Mouse (Mus musculus): ENCODE measurements around the gene Avp.
"Not testable (repeated sequence)": the region's sequence is repeated elsewhere in the genome, so short reads cannot be mapped to it uniquely, and the experiment has no call there.

The Avp gene

GRCm38 (mm10) chr2:130582552-130582951 lies at the start of gene Avp:
TSS of gene Avp (minus strand) at chr2:130582554.
- no peak for DNase-seq (ENCODE audit: low read depth, low spot score)

GRCm38 (mm10) chr2:130629839-130630203 lies 47.5 kb upstream of the Avp start, which contains the start of the genes Fastkd5 and Ubox5:
TSS of gene Fastkd5 (minus strand) at chr2:130630027.
TSS of gene Ubox5 (minus strand) at chr2:130630038.
- peak; percentile 87 for DNase-seq (ENCODE audit: low read depth, low spot score)

- DNase-seq (ENCODE audit: low read depth, low spot score), result no peak
Observed at GRCm38 (mm10) chr2:130629080-130629838, 46.9 kb upstream of the Avp start.

DNA sequence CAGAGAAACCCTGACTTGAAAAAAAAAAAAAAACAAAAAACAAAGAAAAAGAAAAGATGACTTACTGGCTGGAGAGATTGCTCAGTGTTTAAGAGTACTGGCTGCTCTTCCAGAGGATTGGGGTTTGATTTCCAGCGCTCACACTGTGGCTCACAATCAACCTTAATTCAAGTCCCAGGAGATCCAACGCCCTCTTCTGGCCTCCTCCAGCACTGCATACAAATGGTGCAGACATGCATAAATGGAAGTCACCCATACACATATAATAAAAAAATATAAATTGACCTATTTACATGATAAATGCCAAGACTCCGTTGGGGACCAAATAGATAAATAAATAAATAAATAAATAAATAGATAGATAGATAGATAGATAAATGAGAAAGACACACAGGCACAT lies 46.1 kb upstream of the Avp start:
- DNase-seq (ENCODE audit: low read depth, low spot score), result no peak

DNA sequence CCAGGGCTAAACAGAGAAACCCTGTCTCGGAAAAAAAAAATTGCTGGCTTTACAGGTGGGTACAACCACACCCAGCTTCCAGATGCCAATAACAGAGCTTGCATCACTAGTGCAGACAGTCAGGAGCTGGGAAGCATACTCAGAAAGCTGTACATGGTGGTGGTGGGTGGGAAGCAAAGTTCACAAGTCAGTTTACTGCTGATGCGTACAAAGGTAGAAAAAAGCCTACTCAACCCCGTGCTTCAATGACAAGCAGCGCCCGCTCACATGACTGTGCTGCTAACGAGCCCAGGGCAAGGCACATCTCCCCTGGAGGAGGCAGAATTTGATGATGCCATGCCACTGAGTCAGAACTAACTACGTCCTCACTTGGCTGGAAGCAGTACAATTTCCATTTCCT lies 36.6 kb upstream of the Avp start:
- DNase-seq (ENCODE audit: low read depth, low spot score), result no peak

- DNase-seq (ENCODE audit: low read depth, low spot score), result no peak
Observed at GRCm38 (mm10) chr2:130613091-130613490, 30.7 kb upstream of the Avp start.

DNA sequence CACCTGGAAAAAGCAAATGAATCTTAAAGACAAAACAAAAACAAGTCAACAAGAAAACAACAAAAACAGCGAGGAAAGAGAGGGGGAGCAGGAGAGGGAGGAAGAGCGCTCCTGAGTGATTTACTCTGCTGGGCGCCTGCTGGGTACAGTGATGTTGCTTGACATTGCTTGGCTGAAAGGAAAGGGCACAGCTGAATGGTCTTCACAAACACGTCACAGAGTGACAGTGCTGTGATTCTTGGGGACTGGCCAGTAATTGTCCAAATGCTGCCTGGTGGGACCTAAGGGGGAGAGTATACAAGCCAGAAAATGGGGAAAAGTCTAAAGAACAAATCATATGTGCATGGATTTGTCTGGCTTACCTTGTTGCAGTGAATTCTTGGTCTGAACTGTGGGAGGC lies 19.8 kb upstream of the Avp start:
- DNase-seq (ENCODE audit: low read depth, low spot score), result no peak

- no peak for DNase-seq (ENCODE audit: low read depth, low spot score)
Observed at GRCm38 (mm10) chr2:130598399-130598798, 16.0 kb upstream of the Avp start.

GRCm38 (mm10) chr2:130597601-130598010 lies 15.3 kb upstream of the Avp start:
- DNase-seq (ENCODE audit: low read depth, low spot score), result peak; percentile 17

- no peak for DNase-seq (ENCODE audit: low read depth, low spot score)
Observed at GRCm38 (mm10) chr2:130595596-130595995, 13.2 kb upstream of the Avp start.

GRCm38 (mm10) chr2:130591016-130591415 lies 8.7 kb upstream of the Avp start:
- no peak for DNase-seq (ENCODE audit: low read depth, low spot score)

DNA sequence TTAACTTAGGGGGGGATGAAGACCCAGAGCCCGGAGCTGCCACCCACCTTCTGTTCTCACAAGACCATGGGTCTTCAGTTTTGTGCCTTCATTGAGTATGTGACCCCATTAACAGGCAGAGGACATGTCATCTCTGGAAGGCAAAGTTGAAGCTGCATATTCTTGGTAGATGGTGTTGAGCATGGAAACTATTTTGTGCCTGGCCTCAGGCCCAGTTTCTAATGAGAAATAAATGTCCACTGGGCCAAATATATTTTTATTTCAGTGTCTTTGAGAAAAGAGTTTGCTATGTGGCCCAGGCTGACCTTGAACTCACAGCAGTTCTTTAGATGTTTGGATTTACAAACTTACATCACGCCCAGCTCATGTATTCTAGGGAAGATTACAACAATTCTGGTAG lies 7.4 kb upstream of the Avp start:
- DNase-seq (ENCODE audit: low read depth, low spot score), result no peak

GRCm38 (mm10) chr2:130589157-130589556 lies 6.8 kb upstream of the Avp start:
- DNase-seq (ENCODE audit: low read depth, low spot score), result no peak

DNA sequence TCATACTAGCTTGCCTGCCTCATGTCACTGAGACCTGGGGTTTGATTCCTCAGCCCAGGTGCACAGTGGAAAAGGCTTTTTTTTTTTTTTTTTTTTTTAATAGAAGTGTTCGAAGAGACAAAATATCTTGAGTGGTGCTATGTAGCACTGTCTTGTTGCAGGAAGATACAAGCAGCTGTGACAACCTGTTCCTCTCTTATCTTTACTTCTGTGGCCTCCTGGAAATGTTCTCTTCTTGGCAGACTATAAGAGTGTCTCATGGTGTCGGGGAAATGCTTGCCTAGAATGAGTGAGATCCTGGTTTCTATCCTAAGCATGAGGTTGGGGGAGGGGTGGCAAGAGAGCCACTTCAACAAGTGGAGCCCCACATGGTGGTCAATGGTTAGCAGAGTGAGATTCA lies 6.0 kb upstream of the Avp start:
- no peak for DNase-seq (ENCODE audit: low read depth, low spot score)

DNA sequence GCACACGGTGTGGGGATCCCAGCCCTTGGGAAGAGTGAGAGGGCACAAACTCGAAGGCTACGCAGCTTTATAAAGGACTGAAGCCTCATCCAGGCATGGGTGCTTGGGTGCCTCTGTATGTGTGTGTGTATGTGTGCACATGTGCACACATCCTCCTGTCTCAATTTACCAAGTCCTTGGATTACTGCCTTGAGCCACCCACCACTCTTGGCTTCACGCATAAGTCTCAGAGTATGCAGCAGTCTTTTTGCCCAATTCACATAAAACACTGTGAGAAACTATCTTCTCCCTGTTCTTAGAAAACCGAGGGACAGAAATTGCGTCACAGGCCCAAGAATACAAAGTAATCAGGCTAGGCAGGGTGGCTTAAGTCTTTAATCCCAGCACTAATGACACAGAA lies 3.7 kb upstream of the Avp start:
- DNase-seq (ENCODE audit: low read depth, low spot score), result peak; percentile 64

DNA sequence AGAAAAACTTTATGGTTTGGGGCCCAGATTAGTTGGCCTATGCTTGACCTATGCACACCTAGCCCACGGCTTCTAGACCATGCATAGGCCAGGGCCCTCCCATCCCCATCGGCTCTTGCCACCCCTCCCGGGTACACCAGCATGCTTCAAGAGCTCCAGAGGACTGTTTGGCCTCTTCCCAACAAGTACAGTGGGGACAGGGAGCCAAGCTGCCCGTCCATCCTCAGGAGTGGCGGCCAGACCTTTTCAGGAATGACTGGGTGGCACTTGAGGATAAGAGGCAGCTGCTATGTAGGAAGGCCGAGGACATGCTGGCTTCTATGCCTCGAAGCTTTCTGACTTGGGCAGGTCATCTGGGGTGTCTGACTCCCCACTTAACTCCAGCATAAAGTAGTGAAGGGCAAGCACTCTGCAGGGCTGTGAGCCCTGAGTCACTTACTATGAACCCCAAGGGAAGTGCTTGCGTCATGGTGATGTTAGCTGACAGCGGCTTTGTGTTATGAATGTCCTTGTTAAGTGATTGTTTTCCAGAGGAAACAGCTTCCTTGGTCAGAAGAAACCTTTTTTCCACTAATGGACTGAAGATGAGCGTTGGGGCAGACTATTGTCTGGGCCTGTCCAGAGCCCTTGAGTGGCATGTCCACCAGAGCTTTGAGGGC lies 1.7 kb upstream of the Avp start:
- DNase-seq (ENCODE audit: low read depth, low spot score), result no peak

DNA sequence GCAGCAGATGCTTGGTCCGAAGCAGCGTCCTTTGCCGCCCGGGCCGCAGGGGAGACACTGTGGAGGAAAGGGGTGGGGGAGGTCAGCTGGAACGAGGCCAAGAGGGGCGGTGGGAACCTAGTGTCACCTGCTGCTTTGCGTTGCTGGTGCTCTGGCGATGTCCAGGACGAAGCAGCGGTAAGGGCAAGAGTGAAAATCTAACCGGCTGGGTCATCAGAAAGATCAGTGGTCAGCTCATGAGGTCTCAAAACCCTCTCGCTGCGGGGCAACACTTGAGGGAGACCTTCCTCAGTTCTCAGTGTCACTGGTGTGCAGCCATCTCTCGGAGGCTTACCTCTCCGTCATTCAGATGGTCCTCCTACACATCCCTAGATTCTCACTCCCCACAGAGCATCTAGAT lies 1.2 kb downstream of the Avp start:
- DNase-seq (ENCODE audit: low read depth, low spot score), result no peak

DNA sequence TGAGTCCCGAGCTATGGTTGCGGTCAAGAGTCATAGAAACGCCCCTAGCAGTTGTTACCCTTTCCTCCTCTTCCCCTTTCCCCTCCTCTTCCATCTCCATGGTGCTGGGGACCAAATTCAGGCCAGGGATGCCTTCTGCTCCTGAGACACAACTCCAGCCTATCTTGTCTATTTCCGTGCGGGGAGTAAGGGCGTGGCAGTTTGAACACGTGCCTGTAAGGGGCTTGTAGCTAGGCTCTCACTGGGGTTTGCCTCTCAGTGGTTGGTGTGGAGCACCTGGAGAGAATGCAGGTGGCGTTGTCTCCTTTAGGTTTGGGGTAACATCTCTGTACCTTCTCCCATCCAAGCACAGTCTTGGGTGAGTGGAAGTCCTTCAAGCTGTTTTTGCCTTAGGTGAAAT lies 2.6 kb downstream of the Avp start:
- no peak for DNase-seq (ENCODE audit: low read depth, low spot score)

DNA sequence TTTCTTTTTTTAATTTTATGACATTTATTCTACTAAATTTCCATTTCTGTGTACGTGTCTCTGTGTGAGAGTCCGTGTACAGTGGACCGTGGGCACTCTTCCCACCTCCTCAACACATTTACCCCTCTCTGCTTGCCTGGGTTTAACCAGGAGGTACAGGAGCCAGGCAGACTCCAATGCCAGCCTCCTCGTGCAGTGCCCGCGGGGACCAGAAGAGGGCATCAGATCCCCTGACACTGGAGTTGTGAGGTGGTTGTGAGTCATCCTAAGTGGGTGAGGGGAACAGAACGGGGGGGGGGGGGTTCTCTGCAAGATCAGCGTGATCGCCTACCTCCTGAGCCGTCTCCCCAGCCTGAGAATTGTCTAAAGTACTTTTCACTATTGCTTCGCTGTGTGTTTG lies 4.2 kb downstream of the Avp start:
- DNase-seq (ENCODE audit: low read depth, low spot score), result peak; percentile 9

DNA sequence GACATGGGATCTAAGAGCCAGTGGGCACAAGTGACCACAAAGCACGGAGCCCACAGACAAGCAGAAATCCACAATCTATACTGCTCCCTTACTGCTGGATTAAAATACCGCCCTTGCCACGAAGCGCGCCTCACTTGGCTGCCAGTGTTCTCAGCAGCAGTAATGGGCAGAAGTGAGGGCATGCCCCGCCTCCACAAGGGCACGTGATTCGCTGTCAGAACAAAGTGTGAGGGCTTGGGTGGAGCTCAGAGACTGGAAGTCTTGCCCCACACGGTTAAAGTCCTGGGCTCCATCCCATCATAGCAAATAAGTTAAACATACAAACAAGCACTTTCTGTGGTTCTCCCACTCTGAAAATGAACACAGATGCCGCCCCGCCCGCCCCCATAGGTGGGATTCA lies 4.7 kb downstream of the Avp start:
- peak; percentile 9 for DNase-seq (ENCODE audit: low read depth, low spot score)

GRCm38 (mm10) chr2:130577021-130577420 lies 5.3 kb downstream of the Avp start:
- no peak for DNase-seq (ENCODE audit: low read depth, low spot score)

- not testable (repeated sequence) for DNase-seq (ENCODE audit: low read depth, low spot score)
Observed at GRCm38 (mm10) chr2:130576564-130576963, 5.8 kb downstream of the Avp start.

GRCm38 (mm10) chr2:130575873-130576272 lies 6.5 kb downstream of the Avp start, which contains the start of gene Oxt:
TSS of gene Oxt (plus strand) at chr2:130576173.
- DNase-seq (ENCODE audit: low read depth, low spot score), result no peak

Measured in telencephalon, adult 2 months (tissue).